Mouse (Mus musculus): Measurements from ENCODE around the gene Dennd2a. TPM values are rescaled to one million over a fixed set of nuclear protein-coding genes. Genes with fewer than 3 reads are reported as not detected.
"Not testable (repeated sequence)": the region's sequence is repeated elsewhere in the genome, so short reads cannot be mapped to it uniquely, and the experiment has no call there.

The Dennd2a gene
- polyA plus RNA-seq, 1 experiment from 2014 or later = 34.9 TPM

DNA sequence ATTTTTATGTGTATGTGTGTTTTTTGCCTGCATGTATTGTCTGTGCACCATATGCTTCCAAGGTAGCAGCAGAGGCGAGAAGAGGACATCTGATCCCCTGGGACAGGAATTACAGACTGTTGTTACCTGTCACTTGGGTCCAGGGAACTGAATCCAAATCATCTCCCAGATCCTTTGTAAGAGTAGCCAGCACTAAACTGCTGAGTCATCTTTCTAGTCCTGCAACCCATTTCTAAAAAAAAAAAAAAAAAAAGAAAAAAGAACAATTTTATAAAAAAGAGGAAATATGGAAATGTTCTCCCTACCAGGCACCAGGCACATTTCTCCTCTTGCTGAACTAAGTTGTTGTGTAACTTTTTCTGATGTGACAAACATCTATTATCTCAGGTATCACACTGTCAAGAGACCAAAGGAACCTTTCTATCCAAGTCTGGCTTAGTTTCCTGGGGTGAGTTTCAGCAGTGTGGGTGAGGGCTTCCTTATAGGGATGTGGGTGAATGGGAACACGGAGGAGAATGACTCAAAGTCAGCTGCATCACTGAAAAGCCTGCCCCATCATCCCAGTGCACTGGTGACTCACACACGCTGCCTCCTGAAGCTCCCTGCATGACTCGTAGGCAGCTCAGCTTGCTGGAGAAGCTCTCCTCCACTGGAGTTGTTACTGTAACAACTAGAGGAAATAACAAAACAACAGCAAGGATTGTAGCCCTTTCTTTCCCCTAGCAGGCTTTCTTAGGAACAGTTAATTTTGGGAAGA, 110.1 kb downstream of the Dennd2a start:
- no peaks in the 10 kb centered on the region; the same call in 1 of the 2 replicates for H3K4me1 ChIP-seq (replicated peaks)
- H3K4me2 ChIP-seq = no peak overlapping the region
- 63% methylated on average over 4 of the region's 4 CpGs for WGBS
- H3K9ac ChIP-seq (replicated peaks) = no peak overlapping the region
- H3K9me3 ChIP-seq = no peaks in the 10 kb centered on the region
- H3K4me3 ChIP-seq (replicated peaks) = no peak overlapping the region
- H3K27ac ChIP-seq = no peak overlapping the region
- ATAC-seq (ENCODE audit: insufficient number of reproducible peaks, insufficient read depth, low FRiP score, low TSS enrichment, low read depth) = no peak
- H3K36me3 ChIP-seq = no peaks in the 10 kb centered on the region
- H3K27me3 ChIP-seq = no peaks in the 10 kb centered on the region

DNA sequence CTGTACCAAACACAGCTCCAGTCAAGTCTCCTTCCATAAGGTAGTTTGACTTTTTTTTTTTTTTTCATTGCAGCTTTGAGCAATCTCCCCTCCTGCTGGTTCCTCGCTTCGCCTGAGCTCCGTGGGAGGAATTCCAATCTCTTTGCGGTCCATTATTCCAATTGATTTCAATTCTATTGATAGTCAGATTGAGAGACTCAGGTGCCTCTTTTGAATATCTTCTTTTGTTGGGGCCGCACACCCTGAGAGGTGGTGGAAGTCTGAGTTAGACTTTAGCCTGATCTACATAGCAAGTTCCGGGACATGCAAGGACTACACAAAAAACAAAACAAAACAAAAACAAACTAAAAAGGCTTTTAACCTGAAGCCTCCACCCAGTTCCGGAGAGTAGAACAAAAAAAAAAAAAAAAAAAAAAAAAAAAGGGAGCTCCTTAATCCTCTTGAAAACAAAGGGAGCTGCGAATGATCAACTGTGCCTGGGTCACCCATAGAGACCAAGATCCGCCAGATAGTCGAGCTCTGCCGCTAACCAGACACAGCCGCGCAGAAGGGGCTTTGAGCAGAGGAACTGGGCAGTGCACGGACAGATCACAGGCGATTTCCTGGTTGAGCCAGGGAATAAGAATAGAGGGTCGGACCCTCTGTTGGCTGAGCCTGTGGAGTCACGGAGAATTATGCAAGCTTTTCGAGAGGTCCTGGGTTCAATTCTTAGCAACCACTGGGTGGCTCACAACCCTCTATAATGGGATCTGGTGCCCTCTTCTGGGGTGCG, 111.7 kb downstream of the Dennd2a start:
- no peaks in the 10 kb centered on the region for H3K27me3 ChIP-seq
- no peak for ATAC-seq (ENCODE audit: insufficient number of reproducible peaks, insufficient read depth, low FRiP score, low TSS enrichment, low read depth)
- no peak overlapping the region for H3K27ac ChIP-seq
- no peaks in the 10 kb centered on the region for H3K9me3 ChIP-seq
- no peaks in the 10 kb centered on the region for H3K36me3 ChIP-seq
- no peak overlapping the region for H3K9ac ChIP-seq (replicated peaks)
- 30% methylated on average over 19 of the region's 19 CpGs for WGBS
- H3K4me2 ChIP-seq = no peak overlapping the region; the same call in 1 of the 2 replicates
- no peak overlapping the region for H3K4me3 ChIP-seq (replicated peaks)
- H3K4me1 ChIP-seq (replicated peaks) = no peaks in the 10 kb centered on the region; the same call in 1 of the 2 replicates

DNA sequence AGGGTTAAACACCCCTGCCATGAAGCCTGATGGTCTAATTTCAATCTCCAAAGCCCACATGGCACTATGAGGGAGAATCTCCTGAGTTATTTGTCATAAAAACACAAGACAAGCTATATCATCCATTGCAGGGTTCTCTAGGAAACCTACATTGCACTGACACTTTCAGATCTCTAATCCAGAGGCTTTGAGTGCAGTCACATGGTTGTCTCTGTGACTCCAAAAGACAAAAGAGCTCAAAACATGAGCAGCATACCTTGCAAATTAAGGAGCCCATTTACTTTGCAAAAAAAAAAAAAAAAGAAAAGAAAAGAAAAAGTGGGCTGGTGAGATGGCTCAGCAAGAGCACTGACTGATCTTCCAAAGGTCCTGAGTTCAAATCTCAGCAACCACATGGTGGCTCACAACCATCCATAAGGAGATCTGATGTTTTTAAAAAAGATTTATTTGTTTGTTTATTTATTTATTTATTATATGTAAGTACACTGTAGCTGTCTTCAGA, 114.8 kb downstream of the Dennd2a start:
- no peaks in the 10 kb centered on the region for H3K4me1 ChIP-seq (replicated peaks)
- H3K4me3 ChIP-seq (replicated peaks) = no peak overlapping the region
- H3K36me3 ChIP-seq = no peaks in the 10 kb centered on the region
- no peaks in the 10 kb centered on the region; the same call in 1 of the 2 replicates for H3K27me3 ChIP-seq
- H3K9ac ChIP-seq (replicated peaks) = no peak overlapping the region
- H3K27ac ChIP-seq = no peak overlapping the region
- no peak for ATAC-seq (ENCODE audit: insufficient number of reproducible peaks, insufficient read depth, low FRiP score, low TSS enrichment, low read depth)
- no peaks in the 10 kb centered on the region for H3K9me3 ChIP-seq
- H3K4me2 ChIP-seq = no peak overlapping the region

DNA sequence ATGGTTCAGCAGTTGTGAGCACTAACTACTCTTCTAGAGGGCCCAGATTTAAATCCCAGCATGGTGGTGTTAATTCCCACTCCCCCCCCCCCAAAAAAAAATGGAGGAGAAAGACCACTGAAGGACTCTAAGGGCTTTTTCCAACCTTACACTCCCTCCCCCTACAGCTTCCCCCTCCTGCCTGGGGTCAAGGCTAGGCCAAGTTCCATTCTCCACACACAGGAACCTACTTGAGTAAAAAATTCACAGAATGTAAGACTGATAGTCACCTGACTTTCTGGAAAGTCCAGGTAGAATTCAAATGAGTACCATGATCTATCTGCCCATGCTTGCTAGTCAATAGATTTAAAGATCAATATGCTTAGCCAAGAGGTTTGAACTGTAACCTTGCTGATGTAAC, 117.5 kb downstream of the Dennd2a start:
- no peaks in the 10 kb centered on the region for H3K9me3 ChIP-seq
- ATAC-seq (ENCODE audit: insufficient number of reproducible peaks, insufficient read depth, low FRiP score, low TSS enrichment, low read depth) = no peak
- no peak overlapping the region for H3K4me2 ChIP-seq
- H3K27ac ChIP-seq = no peak overlapping the region
- no peaks in the 10 kb centered on the region for H3K4me1 ChIP-seq (replicated peaks)
- no peak overlapping the region for H3K9ac ChIP-seq (replicated peaks)
- no peak overlapping the region for H3K4me3 ChIP-seq (replicated peaks)
- no peaks in the 10 kb centered on the region; the same call in 1 of the 2 replicates for H3K27me3 ChIP-seq
- H3K36me3 ChIP-seq = no peaks in the 10 kb centered on the region

DNA sequence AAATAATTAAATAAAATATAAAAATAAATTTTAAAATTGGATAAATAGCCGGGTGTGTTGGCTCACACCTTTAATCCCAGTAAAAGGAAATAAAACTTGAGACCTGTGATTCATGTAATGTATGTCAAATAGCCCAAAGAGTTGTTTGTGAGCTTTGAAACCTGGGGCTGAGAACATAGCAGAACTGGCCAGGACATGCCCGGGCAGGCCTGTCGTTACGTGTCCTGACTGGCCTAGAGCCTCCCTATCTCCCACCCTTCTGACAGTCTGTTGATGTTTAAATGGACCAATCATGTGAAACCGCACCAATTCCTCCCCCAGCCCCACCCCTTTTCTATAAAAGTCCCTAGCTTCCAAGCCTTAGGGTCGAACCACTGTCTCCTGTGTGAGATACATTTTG, 120.1 kb downstream of the Dennd2a start:
- WGBS = 88% methylated on average over 6 of the region's 6 CpGs
- not testable (repeated sequence) for ATAC-seq (ENCODE audit: insufficient number of reproducible peaks, insufficient read depth, low FRiP score, low TSS enrichment, low read depth); H3K9me3 ChIP-seq; H3K9ac ChIP-seq (replicated peaks); H3K4me1 ChIP-seq (replicated peaks); H3K36me3 ChIP-seq; H3K27me3 ChIP-seq; H3K4me2 ChIP-seq; H3K4me3 ChIP-seq (replicated peaks); H3K27ac ChIP-seq

DNA sequence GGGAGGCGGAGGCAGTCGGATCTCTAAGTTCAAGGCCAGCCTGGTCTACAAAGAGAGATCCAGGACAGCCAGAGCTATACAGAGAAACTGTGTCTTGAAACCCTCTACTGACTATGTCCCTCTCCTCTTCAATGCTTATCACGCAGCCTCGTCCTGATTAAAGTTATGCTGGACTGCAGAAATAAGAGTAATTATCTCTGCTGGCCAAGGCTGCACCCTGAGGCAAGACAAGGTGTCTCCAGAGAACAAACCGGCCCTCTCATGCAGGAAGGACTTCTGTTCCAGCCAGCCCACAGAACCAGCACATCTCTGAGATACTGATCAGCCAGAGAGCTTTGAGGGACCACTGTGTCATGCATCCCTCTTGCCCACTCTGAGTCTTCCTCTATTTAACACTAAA, 121.8 kb downstream of the Dennd2a start:
- no peaks in the 10 kb centered on the region for H3K36me3 ChIP-seq
- no peak overlapping the region for H3K4me3 ChIP-seq (replicated peaks)
- no peak overlapping the region for H3K4me2 ChIP-seq
- 86% methylated on average over 5 of the region's 5 CpGs for WGBS
- ATAC-seq (ENCODE audit: insufficient number of reproducible peaks, insufficient read depth, low FRiP score, low TSS enrichment, low read depth) = no peak
- no peak overlapping the region for H3K9ac ChIP-seq (replicated peaks)
- H3K4me1 ChIP-seq (replicated peaks) = no peaks in the 10 kb centered on the region
- H3K9me3 ChIP-seq = no peaks in the 10 kb centered on the region
- H3K27me3 ChIP-seq = no peaks in the 10 kb centered on the region; the same call in 1 of the 2 replicates
- H3K27ac ChIP-seq = no peak overlapping the region

DNA sequence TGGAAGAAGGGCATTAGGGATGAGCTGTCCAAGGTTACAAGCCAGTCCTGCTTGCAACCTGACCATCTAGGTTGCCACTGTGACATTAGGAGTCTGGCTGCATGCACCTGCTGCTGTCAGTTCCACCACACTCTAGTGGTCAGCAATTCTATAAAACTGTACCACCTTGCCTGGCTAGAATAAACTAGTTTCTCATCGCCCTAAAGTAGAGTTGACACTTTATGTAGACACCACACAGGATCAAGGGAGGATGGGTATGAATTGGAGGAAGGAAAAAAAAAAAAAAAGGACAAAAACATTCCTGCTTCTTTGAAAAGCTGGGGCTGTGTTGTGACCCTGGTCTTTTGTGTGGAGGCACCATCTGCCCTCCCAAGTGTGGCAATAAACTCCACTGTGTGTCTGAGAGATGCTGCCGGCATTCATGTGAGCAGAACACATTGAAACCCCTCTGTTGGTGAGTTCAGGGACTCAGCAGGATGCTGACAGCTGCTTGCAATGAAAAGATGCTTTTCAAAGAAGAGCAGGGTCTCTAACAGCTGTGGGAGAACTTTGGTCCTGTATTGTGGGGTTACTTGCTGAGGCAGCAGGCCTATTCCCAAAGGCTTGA, 122.7 kb downstream of the Dennd2a start:
- H3K4me3 ChIP-seq (replicated peaks) = no peak overlapping the region
- no peak overlapping the region for H3K4me2 ChIP-seq
- ATAC-seq (ENCODE audit: insufficient number of reproducible peaks, insufficient read depth, low FRiP score, low TSS enrichment, low read depth) = no peak
- no peaks in the 10 kb centered on the region for H3K36me3 ChIP-seq
- no peaks in the 10 kb centered on the region; the same call in 1 of the 2 replicates for H3K27me3 ChIP-seq
- H3K9ac ChIP-seq (replicated peaks) = no peak overlapping the region
- no peak overlapping the region for H3K27ac ChIP-seq
- no peaks in the 10 kb centered on the region for H3K4me1 ChIP-seq (replicated peaks)
- no peaks in the 10 kb centered on the region for H3K9me3 ChIP-seq
- 68% methylated on average over 2 of the region's 2 CpGs for WGBS

DNA sequence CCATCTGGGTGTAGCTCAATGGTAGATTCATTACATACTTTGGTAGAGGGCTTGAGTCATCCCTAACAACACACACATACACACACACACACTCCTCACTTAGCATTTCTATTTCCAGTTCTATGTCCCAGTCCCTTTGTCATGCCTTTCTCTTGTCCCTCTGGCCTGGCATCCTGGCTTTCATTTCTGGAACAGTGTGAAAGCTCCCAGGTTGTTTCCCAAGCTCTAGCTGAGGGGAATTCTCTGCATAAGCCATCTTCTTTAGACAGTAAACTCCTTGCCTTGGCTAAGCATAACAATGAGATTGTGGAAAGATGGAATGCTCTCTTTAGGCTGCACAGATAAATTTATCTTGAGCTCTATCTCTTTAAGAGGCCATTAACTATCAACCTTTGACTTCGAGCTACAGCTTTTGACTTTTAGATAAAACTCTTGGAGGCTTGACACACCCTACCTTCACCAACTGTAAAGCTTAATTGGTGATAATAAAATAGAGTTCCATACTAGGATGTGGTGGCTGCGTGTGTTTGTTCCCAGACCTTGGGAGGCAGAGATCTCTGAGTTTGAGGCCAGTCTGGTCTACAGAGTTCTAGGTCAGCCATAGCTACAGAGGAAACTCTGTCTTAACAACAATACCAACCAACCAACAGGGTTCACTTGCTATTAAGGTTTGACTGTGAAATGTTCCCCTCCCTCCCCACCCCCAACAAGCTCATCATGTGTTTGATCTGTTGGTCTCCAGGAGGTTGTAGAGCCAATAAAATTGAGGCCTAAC, 123.4 kb downstream of the Dennd2a start:
- no peaks in the 10 kb centered on the region for H3K4me1 ChIP-seq (replicated peaks)
- ATAC-seq (ENCODE audit: insufficient number of reproducible peaks, insufficient read depth, low FRiP score, low TSS enrichment, low read depth) = no peak
- WGBS = 83% methylated on average over 2 of the region's 2 CpGs
- no peak overlapping the region for H3K4me2 ChIP-seq
- no peak overlapping the region for H3K9ac ChIP-seq (replicated peaks)
- H3K9me3 ChIP-seq = no peaks in the 10 kb centered on the region
- no peak overlapping the region for H3K27ac ChIP-seq
- H3K4me3 ChIP-seq (replicated peaks) = no peak overlapping the region
- H3K27me3 ChIP-seq = no peaks in the 10 kb centered on the region; the same call in 1 of the 2 replicates
- H3K36me3 ChIP-seq = no peaks in the 10 kb centered on the region

DNA sequence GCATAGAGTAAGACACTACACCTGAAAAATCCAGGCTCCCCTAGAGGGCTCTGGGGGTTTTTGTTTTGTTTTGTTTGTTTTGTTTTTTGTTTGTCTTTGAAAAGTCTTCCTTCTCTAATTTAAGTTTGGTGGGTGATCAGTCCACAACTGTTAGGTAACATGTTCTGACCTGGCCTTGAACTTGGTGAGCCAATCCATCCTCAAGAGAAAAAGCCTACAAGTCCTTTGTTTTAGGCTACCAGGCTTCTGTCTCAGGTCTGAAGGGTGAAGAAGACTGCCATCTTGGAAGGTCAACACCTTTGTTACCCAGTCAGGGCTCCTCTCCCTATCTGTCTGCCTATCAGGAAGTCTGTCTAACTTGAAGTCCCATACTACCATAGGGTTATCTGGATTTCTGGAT, 124.0 kb downstream of the Dennd2a start:
- H3K27ac ChIP-seq = no peak overlapping the region
- no peak overlapping the region for H3K9ac ChIP-seq (replicated peaks)
- ATAC-seq (ENCODE audit: insufficient number of reproducible peaks, insufficient read depth, low FRiP score, low TSS enrichment, low read depth) = no peak
- H3K9me3 ChIP-seq = no peaks in the 10 kb centered on the region
- no peak overlapping the region for H3K4me2 ChIP-seq
- H3K4me1 ChIP-seq (replicated peaks) = no peaks in the 10 kb centered on the region
- no peaks in the 10 kb centered on the region for H3K36me3 ChIP-seq
- H3K4me3 ChIP-seq (replicated peaks) = no peak overlapping the region
- H3K27me3 ChIP-seq = no peaks in the 10 kb centered on the region

DNA sequence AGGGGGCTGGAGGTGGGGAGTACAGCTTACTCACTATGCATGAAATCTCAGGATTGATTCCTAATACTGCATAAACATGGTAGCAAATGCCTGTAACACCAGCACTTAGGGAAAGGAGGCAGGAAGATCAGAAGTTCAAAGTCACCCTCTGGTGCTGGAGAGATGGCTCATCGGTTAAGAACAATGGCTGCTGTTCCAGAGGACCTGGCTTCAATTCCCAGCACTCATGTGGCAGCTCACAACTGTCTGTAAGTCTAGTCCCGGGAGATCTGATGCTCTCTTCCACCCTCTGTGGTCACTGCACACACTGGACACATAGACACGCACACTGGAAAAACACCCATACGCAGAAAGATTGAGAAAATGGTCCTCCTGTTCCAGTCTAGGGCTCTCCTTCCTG, 124.5 kb downstream of the Dennd2a start:
- no peak overlapping the region for H3K27ac ChIP-seq
- WGBS = 88% methylated on average over 4 of the region's 4 CpGs

DNA sequence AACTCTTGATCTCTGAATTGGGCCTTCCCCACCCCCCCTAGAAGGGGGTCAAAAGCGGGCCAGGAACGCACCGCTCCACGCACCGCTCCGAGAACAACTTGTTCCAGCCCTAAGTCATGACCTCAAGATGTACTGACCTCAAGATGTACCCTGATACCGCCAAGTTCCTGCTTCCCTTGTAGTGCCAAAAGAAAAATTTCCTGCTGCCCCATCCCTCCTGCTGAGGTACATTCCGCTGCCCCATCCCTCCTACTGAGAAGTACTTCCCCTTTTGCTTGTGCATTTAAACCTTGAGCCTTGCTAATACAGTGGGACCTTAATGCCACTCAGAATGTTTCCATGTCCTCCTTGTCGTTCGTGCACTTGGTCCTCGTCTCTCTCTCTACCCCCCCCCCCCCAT, 126.9 kb downstream of the Dennd2a start:
- H3K4me1 ChIP-seq (replicated peaks) = no peaks in the 10 kb centered on the region
- no peak for ATAC-seq (ENCODE audit: insufficient number of reproducible peaks, insufficient read depth, low FRiP score, low TSS enrichment, low read depth)
- 75% methylated on average over 11 of the region's 11 CpGs for WGBS

More for the DNA sequence above, 124.5 kb downstream of the Dennd2a start:
- Histone ChIP-seq H3K4me1 (replicated peaks) (no peaks in the 10 kb centered on the region), H3K4me2 (no peak overlapping the region), H3K27me3 (no peaks in the 10 kb centered on the region), H3K9me3 (no peaks in the 10 kb centered on the region), H3K36me3 (no peaks in the 10 kb centered on the region), H3K9ac (replicated peaks) (no peak overlapping the region), H3K4me3 (replicated peaks) (no peak overlapping the region)
- ATAC-seq (ENCODE audit: insufficient number of reproducible peaks, insufficient read depth, low FRiP score, low TSS enrichment, low read depth) = no peak

More for the DNA sequence above, 126.9 kb downstream of the Dennd2a start:
- H3K4me2 ChIP-seq = no peak overlapping the region
- no peak overlapping the region for H3K4me3 ChIP-seq (replicated peaks)
- no peak overlapping the region for H3K9ac ChIP-seq (replicated peaks)
- H3K27ac ChIP-seq = no peak overlapping the region
- H3K27me3 ChIP-seq = no peaks in the 10 kb centered on the region
- H3K9me3 ChIP-seq = no peaks in the 10 kb centered on the region
- no peaks in the 10 kb centered on the region for H3K36me3 ChIP-seq

All from limb, embryonic 12.5 days (tissue).